Mouse (Mus musculus): ENCODE data around the gene Ak8. TPM values are rescaled to one million over a fixed set of nuclear protein-coding genes. Genes with fewer than 3 reads are reported as not detected.

Gene Ak8
- 0.14 and 0.35 TPM in 2 replicates for polyA plus RNA-seq (2016; fragmentation: Nextera tagmentation; extraction: Ambion mirVana)

GRCm38 (mm10) chr2:28699361-28700335 is at the start of gene Ak8, which contains the start of gene Spaca9:
Gene Ak8 (plus strand): TSS chr2:28700164.
Gene Spaca9 (minus strand): TSS chr2:28699727.
- H3K4me2 ChIP-seq, result peak within 1 kb of the TSS; percentile 91
- peak; percentile 20; the same call in 1 of the 2 replicates for ATAC-seq
- 1% methylated on average over 53 of the region's 53 CpGs for WGBS (ENCODE audit: insufficient replicate concordance)
- H3K27me3 ChIP-seq (replicated peaks), result peaks cover 14% of the 10 kb centered on the region
- peak within 1 kb of the TSS; percentile 66 for H3K4me3 ChIP-seq
- H3K4me1 ChIP-seq, result peaks cover 47% of the 10 kb centered on the region
- H3K9ac ChIP-seq, result peak within 1 kb of the TSS; percentile 57
- 0 out of 2 replicates have a peak within 1 kb of the TSS, but pooled peaks have one; percentile 46 for H3K27ac ChIP-seq
- H3K36me3 ChIP-seq, result no peaks in the 10 kb centered on the region
- no peaks in the 10 kb centered on the region for H3K9me3 ChIP-seq (replicated peaks)

- Histone ChIP-seq H3K4me2 (no peak overlapping the region), H3K4me3 (no peak overlapping the region), H3K27ac (no peak overlapping the region), H3K27me3 (replicated peaks) (no peaks in the 10 kb centered on the region), H3K36me3 (peaks cover 8% of the 10 kb centered on the region), H3K4me1 (peaks cover 21% of the 10 kb centered on the region), H3K9ac (no peak overlapping the region), H3K9me3 (replicated peaks) (no peaks in the 10 kb centered on the region)
- ATAC-seq, result no peak
Observed at GRCm38 (mm10) chr2:28650526-28650925, 49.4 kb upstream of the Ak8 start.

- Histone ChIP-seq H3K9ac (no peak overlapping the region), H3K9me3 (replicated peaks) (no peaks in the 10 kb centered on the region), H3K4me2 (no peak overlapping the region), H3K36me3 (peaks cover 32% of the 10 kb centered on the region), H3K4me3 (no peak overlapping the region), H3K4me1 (peaks cover 9% of the 10 kb centered on the region; the same call in 1 of the 2 replicates), H3K27ac (no peak overlapping the region), H3K27me3 (replicated peaks) (no peaks in the 10 kb centered on the region)
- ATAC-seq, result no peak
- 79% methylated on average over 7 of the region's 7 CpGs for WGBS (ENCODE audit: insufficient replicate concordance)
Observed at GRCm38 (mm10) chr2:28653351-28653750, 46.6 kb upstream of the Ak8 start.

GRCm38 (mm10) chr2:28654295-28654694 is 45.7 kb upstream of the Ak8 start:
- no peaks in the 10 kb centered on the region for H3K4me1 ChIP-seq
- no peak overlapping the region for H3K4me2 ChIP-seq
- H3K4me3 ChIP-seq, result no peak overlapping the region
- H3K27me3 ChIP-seq (replicated peaks), result no peaks in the 10 kb centered on the region
- no peak overlapping the region for H3K27ac ChIP-seq
- 38% methylated on average over 2 of the region's 2 CpGs for WGBS (ENCODE audit: insufficient replicate concordance)
- H3K36me3 ChIP-seq, result peaks cover 42% of the 10 kb centered on the region
- ATAC-seq, result no peak
- no peak overlapping the region for H3K9ac ChIP-seq
- H3K9me3 ChIP-seq (replicated peaks), result no peaks in the 10 kb centered on the region

- Histone ChIP-seq H3K9me3 (replicated peaks) (no peaks in the 10 kb centered on the region), H3K4me2 (no peak overlapping the region), H3K27me3 (replicated peaks) (no peaks in the 10 kb centered on the region), H3K9ac (no peak overlapping the region), H3K27ac (no peak overlapping the region), H3K4me1 (no peaks in the 10 kb centered on the region), H3K4me3 (no peak overlapping the region), H3K36me3 (peaks cover 61% of the 10 kb centered on the region)
- 72% methylated on average over 8 of the region's 8 CpGs for WGBS (ENCODE audit: insufficient replicate concordance)
- no peak for ATAC-seq
Observed at GRCm38 (mm10) chr2:28656216-28656615, 43.7 kb upstream of the Ak8 start.

- Histone ChIP-seq H3K4me2 (no peak overlapping the region), H3K9ac (no peak overlapping the region), H3K27ac (no peak overlapping the region), H3K27me3 (replicated peaks) (no peaks in the 10 kb centered on the region), H3K9me3 (replicated peaks) (no peaks in the 10 kb centered on the region), H3K36me3 (peaks cover 93% of the 10 kb centered on the region), H3K4me1 (peaks cover 11% of the 10 kb centered on the region), H3K4me3 (no peak overlapping the region)
- 64% methylated on average over 3 of the region's 3 CpGs for WGBS (ENCODE audit: insufficient replicate concordance)
- ATAC-seq, result peak; percentile 74
Observed at GRCm38 (mm10) chr2:28662891-28663290, 37.1 kb upstream of the Ak8 start.

- peaks cover 91% of the 10 kb centered on the region for H3K36me3 ChIP-seq
- ATAC-seq, result no peak
- no peak overlapping the region for H3K9ac ChIP-seq
- H3K9me3 ChIP-seq (replicated peaks), result no peaks in the 10 kb centered on the region
- no peak overlapping the region for H3K4me2 ChIP-seq
- 73% methylated on average over 3 of the region's 3 CpGs for WGBS (ENCODE audit: insufficient replicate concordance)
- no peak overlapping the region for H3K27ac ChIP-seq
- H3K4me1 ChIP-seq, result peaks cover 11% of the 10 kb centered on the region
- H3K27me3 ChIP-seq (replicated peaks), result no peaks in the 10 kb centered on the region
- no peak overlapping the region for H3K4me3 ChIP-seq
Observed at GRCm38 (mm10) chr2:28665818-28666217, 34.1 kb upstream of the Ak8 start.

- Histone ChIP-seq H3K4me3 (no peak overlapping the region), H3K9ac (no peak overlapping the region), H3K27me3 (replicated peaks) (no peaks in the 10 kb centered on the region), H3K36me3 (peaks cover 94% of the 10 kb centered on the region), H3K9me3 (replicated peaks) (no peaks in the 10 kb centered on the region), H3K4me1 (no peaks in the 10 kb centered on the region), H3K4me2 (no peak overlapping the region), H3K27ac (no peak overlapping the region)
- ATAC-seq, result no peak
- 65% methylated on average over 2 of the region's 2 CpGs for WGBS (ENCODE audit: insufficient replicate concordance)
Observed at GRCm38 (mm10) chr2:28671438-28671837, 28.5 kb upstream of the Ak8 start.

GRCm38 (mm10) chr2:28676005-28676404 is 24.0 kb upstream of the Ak8 start:
- no peak overlapping the region for H3K9ac ChIP-seq
- ATAC-seq, result peak; percentile 54; the same call in 1 of the 2 replicates
- no peak overlapping the region for H3K4me2 ChIP-seq
- WGBS (ENCODE audit: insufficient replicate concordance), result 85% methylated on average over 8 of the region's 8 CpGs
- no peaks in the 10 kb centered on the region for H3K9me3 ChIP-seq (replicated peaks)
- H3K27me3 ChIP-seq (replicated peaks), result no peaks in the 10 kb centered on the region
- no peak overlapping the region for H3K27ac ChIP-seq
- H3K4me1 ChIP-seq, result no peaks in the 10 kb centered on the region
- H3K36me3 ChIP-seq, result peaks cover 95% of the 10 kb centered on the region
- H3K4me3 ChIP-seq, result no peak overlapping the region

DNA sequence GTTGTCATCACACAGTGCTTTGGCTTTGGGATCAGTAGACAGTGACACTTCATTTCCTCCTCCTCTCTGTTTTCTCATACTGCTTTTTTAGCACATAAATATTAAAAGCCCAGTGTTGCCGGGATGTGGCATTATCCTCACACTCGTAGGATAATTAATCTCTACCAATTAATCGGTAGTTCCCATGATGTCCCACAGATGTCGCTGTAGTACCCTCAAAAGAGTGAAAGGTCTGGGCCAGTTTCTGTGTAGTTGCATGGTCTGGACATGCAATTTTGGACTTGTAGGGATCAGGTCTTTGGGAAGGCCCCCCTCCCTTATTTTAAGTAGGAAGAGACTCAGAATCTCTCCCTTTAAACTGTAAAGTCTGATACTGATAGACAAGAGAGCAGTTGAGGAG is 19.3 kb upstream of the Ak8 start:
- Histone ChIP-seq H3K36me3 (peaks cover 99% of the 10 kb centered on the region), H3K4me3 (no peak overlapping the region), H3K9ac (no peak overlapping the region), H3K27me3 (replicated peaks) (no peaks in the 10 kb centered on the region), H3K4me1 (no peaks in the 10 kb centered on the region), H3K9me3 (replicated peaks) (no peaks in the 10 kb centered on the region), H3K4me2 (no peak overlapping the region), H3K27ac (no peak overlapping the region)
- no peak for ATAC-seq
- 55% methylated on average over 4 of the region's 4 CpGs for WGBS (ENCODE audit: insufficient replicate concordance)

DNA sequence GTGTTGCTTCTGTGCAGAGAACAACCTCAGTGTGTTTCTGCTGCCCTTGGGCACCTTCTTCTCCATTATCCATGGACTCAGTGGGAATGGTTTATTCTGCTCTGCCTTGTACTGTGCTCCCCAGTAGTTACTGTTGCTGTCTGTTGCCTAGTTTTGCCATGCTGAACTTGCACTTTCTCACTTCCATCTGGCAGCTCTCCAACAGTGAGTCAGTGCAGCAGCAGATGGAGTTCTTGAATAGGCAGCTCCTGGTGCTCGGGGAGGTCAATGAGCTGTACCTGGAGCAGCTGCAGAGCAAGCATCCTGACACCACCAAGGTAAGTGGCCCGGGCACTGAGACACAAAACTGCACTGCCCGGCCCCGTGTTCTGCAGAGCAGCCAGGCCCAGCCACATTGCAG is 18.2 kb upstream of the Ak8 start:
- no peak overlapping the region for H3K4me2 ChIP-seq
- no peak for ATAC-seq
- H3K9me3 ChIP-seq (replicated peaks), result no peaks in the 10 kb centered on the region
- H3K36me3 ChIP-seq, result peaks cover 99% of the 10 kb centered on the region
- H3K4me1 ChIP-seq, result no peaks in the 10 kb centered on the region
- no peak overlapping the region for H3K9ac ChIP-seq
- H3K27me3 ChIP-seq (replicated peaks), result no peaks in the 10 kb centered on the region
- no peak overlapping the region for H3K4me3 ChIP-seq
- 88% methylated on average over 4 of the region's 4 CpGs for WGBS (ENCODE audit: insufficient replicate concordance)
- no peak overlapping the region for H3K27ac ChIP-seq

DNA sequence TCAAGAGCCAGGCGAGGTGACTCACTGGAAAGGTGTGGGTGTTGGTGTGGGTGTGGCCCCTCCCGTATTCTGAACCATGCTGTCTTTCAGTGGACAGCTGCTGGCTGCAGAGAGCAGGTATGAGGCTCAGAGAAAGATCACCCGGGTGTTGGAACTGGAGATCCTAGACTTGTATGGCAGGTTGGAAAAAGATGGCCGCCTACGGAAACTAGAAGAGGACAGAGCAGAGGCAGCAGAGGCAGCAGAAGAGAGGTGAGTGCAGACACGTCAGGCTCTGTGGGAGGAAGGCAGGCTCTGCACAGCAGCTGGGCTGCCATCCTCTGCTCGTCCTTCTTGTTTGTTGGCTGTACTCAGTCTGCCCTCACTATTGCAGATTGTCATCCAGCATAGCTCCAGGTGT is 14.1 kb upstream of the Ak8 start:
- H3K36me3 ChIP-seq, result peaks cover 73% of the 10 kb centered on the region
- ATAC-seq, result no peak
- 78% methylated on average over 7 of the region's 7 CpGs for WGBS (ENCODE audit: insufficient replicate concordance)
- no peaks in the 10 kb centered on the region for H3K9me3 ChIP-seq (replicated peaks)
- H3K27ac ChIP-seq, result no peak overlapping the region
- H3K27me3 ChIP-seq (replicated peaks), result no peaks in the 10 kb centered on the region
- H3K4me2 ChIP-seq, result no peak overlapping the region
- no peak overlapping the region for H3K4me3 ChIP-seq
- no peak overlapping the region for H3K9ac ChIP-seq
- H3K4me1 ChIP-seq, result no peaks in the 10 kb centered on the region

Measured in liver, embryonic 12.5 days (tissue).